Mouse (Mus musculus): ENCODE measurements at regions not wholly inside any gene's neighbourhood (a gene's known extent, or its start where the extent isn't known, plus 50 kb on each side); places are given as distances from the start of the nearest gene placed in this dataset.

DNA sequence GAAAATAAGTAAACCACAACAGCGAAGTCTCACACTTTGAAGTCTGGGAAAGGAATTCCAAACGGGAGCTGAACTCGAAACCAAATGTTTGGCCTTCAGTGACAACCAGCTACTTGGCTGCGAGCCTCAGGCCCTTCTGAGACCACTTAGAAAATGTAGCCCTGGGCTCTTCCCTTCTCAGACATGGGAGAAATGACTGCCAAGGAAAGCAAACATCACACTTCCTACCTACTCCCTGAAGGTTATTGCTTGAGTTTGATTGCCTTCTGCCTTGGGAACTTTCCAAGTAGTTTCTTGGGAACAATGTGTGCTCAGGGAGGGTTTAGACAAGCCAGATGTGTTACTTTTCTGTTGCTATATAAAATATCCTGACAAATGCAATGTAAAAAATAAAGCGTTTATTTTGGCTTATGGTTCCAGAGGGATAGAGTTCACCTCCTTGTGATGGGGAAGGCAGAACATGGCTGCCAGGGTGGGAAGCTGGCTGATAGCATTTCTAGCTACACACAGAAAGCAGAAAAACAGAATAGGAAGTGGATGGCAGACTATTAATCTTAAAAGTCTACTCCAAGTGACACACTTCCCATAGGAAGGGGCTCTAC lies 194.8 kb upstream of the Rack1 start:
- Histone ChIP-seq H3K4me1 (ENCODE audit: control insufficient read depth, insufficient read depth, insufficient read length) (no peaks in the 10 kb centered on the region), H3K27me3 (ENCODE audit: control insufficient read depth, insufficient read depth, low read length) (no peaks in the 10 kb centered on the region), H3K4me3 (ENCODE audit: extremely low read depth, insufficient read depth, insufficient read length) (no peak overlapping the region), H3K27ac (ENCODE audit: insufficient read depth, low read length) (no peak overlapping the region), H3K36me3 (ENCODE audit: control insufficient read depth, insufficient read depth, low read length) (no peaks in the 10 kb centered on the region)
- WGBS = 59% methylated on average over 5 of the region's 5 CpGs
- no peak for TF ChIP-seq CTCF (IDR thresholded peaks at IDR 0.05; ENCODE audit: extremely low read depth, insufficient read depth, insufficient read length, insufficient replicate concordance)
- TF ChIP-seq POLR2A (IDR thresholded peaks at IDR 0.05; ENCODE audit: low read depth, low read length) = no peak
- DNase-seq (ENCODE audit: low read depth in 1 of 2, low spot score in 2 of 2) = no peak

DNA sequence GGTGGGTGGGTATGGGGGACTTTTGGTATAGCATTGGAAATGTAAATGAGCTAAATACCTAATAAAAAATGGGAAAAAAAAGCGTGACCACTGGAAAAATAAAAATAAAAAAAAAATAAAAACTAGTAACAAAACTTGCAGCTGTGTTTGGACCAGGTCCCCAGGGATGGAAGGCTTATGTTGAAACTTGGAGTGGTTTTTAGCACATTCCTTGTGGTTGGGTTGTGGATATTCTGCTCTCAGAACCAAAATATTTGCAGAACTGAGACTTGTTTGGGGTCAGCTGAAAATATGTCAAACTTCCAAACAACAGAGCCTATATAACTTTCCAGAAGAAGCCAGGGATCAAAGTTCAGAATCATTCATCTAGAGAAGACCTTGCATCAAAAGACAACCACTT lies 199.0 kb upstream of the Rack1 start:
- no peaks in the 10 kb centered on the region for H3K36me3 ChIP-seq (ENCODE audit: control insufficient read depth, insufficient read depth, low read length)
- H3K4me3 ChIP-seq (ENCODE audit: extremely low read depth, insufficient read depth, insufficient read length) = no peak overlapping the region
- TF ChIP-seq POLR2A (IDR thresholded peaks at IDR 0.05; ENCODE audit: low read depth, low read length) (no peak), CTCF (IDR thresholded peaks at IDR 0.05; ENCODE audit: extremely low read depth, insufficient read depth, insufficient read length, insufficient replicate concordance) (no peak)
- no peaks in the 10 kb centered on the region for H3K4me1 ChIP-seq (ENCODE audit: control insufficient read depth, insufficient read depth, insufficient read length)
- no peak for DNase-seq (ENCODE audit: low read depth in 1 of 2, low spot score in 2 of 2)
- H3K27me3 ChIP-seq (ENCODE audit: control insufficient read depth, insufficient read depth, low read length) = no peaks in the 10 kb centered on the region
- WGBS = 75% methylated on average over 1 of the region's 1 CpGs
- H3K27ac ChIP-seq (ENCODE audit: insufficient read depth, low read length) = no peak overlapping the region

DNA sequence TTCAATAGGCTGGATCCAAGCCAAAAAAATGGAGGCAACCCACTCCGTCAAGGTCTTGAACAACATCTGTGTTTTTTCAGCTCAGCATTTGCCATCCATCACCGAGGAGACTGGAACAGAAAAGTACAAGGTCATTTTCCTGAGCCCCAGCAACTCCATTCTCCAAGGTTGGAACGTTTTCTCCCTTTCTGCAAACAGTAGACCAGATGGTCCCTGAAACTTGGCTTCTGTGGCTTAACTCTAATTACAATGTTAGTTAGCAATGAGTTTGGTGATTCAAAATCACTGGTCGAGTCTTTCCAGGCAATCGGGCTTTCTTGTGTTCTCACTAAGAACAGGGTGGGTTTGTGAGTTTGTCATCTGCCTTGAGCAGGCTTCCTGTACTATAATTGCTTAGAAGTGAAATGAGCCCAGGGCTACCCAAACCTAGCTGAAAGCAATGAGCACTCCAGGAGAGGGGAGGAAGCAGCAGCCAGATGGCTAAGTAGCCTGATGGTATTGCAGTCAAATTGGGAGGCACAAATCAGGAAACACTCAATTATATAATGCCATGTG lies 200.5 kb upstream of the Rack1 start:
- WGBS = 62% methylated on average over 5 of the region's 5 CpGs
- H3K4me1 ChIP-seq (ENCODE audit: control insufficient read depth, insufficient read depth, insufficient read length) = no peaks in the 10 kb centered on the region
- TF ChIP-seq CTCF (IDR thresholded peaks at IDR 0.05; ENCODE audit: extremely low read depth, insufficient read depth, insufficient read length, insufficient replicate concordance) (no peak), POLR2A (IDR thresholded peaks at IDR 0.05; ENCODE audit: low read depth, low read length) (no peak)
- no peak for DNase-seq (ENCODE audit: low read depth in 1 of 2, low spot score in 2 of 2)
- no peak overlapping the region for H3K27ac ChIP-seq (ENCODE audit: insufficient read depth, low read length)
- no peak overlapping the region for H3K4me3 ChIP-seq (ENCODE audit: extremely low read depth, insufficient read depth, insufficient read length)
- H3K36me3 ChIP-seq (ENCODE audit: control insufficient read depth, insufficient read depth, low read length) = no peaks in the 10 kb centered on the region
- no peaks in the 10 kb centered on the region for H3K27me3 ChIP-seq (ENCODE audit: control insufficient read depth, insufficient read depth, low read length)

DNA sequence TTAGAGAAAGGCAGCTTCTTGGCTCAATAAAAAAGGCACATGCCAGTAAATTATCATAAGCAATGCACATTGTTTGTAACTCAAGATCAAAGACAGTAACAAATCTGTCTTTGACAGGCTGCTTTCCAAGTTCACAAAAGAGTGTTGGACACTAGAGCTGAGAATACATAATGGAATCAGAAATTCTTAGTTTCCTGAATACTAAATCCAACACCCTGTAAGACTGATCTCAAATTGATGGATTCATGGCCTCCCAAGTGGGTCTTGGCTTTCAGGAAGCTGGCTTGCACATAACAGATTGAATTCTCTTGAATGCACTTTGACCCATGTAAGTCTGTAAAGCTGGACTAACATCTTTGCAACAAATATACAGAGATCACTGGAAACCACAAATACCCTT lies 201.1 kb upstream of the Rack1 start:
- Histone ChIP-seq H3K4me1 (ENCODE audit: control insufficient read depth, insufficient read depth, insufficient read length) (no peaks in the 10 kb centered on the region), H3K4me3 (ENCODE audit: extremely low read depth, insufficient read depth, insufficient read length) (no peak overlapping the region), H3K36me3 (ENCODE audit: control insufficient read depth, insufficient read depth, low read length) (no peaks in the 10 kb centered on the region), H3K27me3 (ENCODE audit: control insufficient read depth, insufficient read depth, low read length) (no peaks in the 10 kb centered on the region), H3K27ac (ENCODE audit: insufficient read depth, low read length) (no peak overlapping the region)
- no peak for DNase-seq (ENCODE audit: low read depth in 1 of 2, low spot score in 2 of 2)
- TF ChIP-seq CTCF (IDR thresholded peaks at IDR 0.05; ENCODE audit: extremely low read depth, insufficient read depth, insufficient read length, insufficient replicate concordance) (no peak), POLR2A (IDR thresholded peaks at IDR 0.05; ENCODE audit: low read depth, low read length) (no peak)

DNA sequence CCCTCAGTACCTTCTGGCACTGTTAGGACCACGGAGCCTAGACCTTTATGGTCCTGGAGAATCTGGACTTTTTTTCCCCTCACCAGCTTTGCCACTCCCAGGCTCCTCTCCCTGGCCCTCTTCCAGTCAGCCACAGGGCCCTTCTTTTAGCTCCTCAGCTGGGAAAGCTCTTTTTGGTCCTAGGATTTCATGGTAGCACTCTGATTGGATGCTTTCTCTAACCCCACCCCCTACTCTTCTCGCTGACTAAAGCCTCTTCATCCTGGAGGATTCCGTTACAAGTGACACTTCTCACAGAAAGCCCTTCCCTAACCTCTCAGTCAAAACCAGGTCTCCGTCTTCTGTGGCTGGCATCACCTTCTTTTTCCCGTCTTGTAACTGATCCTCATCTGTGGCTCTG lies 205.7 kb upstream of the Rack1 start:
- H3K27me3 ChIP-seq (ENCODE audit: control insufficient read depth, insufficient read depth, low read length) = no peaks in the 10 kb centered on the region
- no peak overlapping the region for H3K27ac ChIP-seq (ENCODE audit: insufficient read depth, low read length)
- TF ChIP-seq CTCF (IDR thresholded peaks at IDR 0.05; ENCODE audit: extremely low read depth, insufficient read depth, insufficient read length, insufficient replicate concordance) (no peak), POLR2A (IDR thresholded peaks at IDR 0.05; ENCODE audit: low read depth, low read length) (no peak)
- 45% methylated on average over 5 of the region's 5 CpGs for WGBS
- no peak for DNase-seq (ENCODE audit: low read depth in 1 of 2, low spot score in 2 of 2)
- H3K4me3 ChIP-seq (ENCODE audit: extremely low read depth, insufficient read depth, insufficient read length) = no peak overlapping the region
- no peaks in the 10 kb centered on the region for H3K4me1 ChIP-seq (ENCODE audit: control insufficient read depth, insufficient read depth, insufficient read length)
- H3K36me3 ChIP-seq (ENCODE audit: control insufficient read depth, insufficient read depth, low read length) = no peaks in the 10 kb centered on the region

DNA sequence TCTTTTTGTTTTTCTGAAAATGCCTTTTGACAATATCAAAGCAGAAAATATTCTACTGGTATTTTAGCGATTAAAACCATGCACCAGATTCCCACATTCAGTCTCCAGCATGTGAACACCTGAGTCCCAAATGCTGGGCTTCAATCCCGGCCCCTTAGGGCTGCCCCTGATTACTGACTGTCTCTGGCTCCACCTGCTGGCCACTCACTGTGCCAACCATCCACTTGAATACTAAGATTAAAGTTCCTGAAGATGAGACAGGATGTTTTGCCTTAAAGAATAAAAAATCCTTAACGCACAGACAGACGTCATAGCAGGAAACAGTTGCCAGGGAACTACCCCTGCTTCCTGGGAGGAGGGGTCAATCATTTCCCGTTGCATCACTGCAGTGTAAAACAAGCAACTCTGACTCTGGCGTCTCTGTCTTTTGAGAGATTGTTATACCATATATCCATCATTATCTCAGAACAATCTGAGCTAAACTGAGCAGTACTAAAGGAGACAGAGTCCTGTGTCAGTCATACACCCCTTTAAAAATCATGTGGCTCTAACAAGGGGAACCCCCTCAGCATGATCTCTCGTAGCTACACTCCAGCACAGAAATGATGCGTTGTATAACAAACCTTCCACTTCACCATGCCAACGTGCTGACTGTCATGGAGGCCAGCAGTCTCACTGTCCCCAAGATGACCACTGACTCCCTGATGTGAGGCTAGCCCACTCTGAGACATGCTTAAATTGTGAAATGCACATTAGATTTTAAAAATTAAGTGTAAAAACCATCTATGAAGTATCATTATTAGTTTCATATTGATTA lies 211.1 kb upstream of the Rack1 start:
- DNase-seq (ENCODE audit: low read depth in 1 of 2, low spot score in 2 of 2) = no peak
- no peaks in the 10 kb centered on the region for H3K27me3 ChIP-seq (ENCODE audit: control insufficient read depth, insufficient read depth, low read length)
- 25% methylated on average over 9 of the region's 9 CpGs for WGBS
- H3K27ac ChIP-seq (ENCODE audit: insufficient read depth, low read length) = no peak overlapping the region
- no peaks in the 10 kb centered on the region for H3K36me3 ChIP-seq (ENCODE audit: control insufficient read depth, insufficient read depth, low read length)
- peak; percentile 29; the same call in 1 of the 2 replicates for TF ChIP-seq CTCF (IDR thresholded peaks at IDR 0.05; ENCODE audit: extremely low read depth, insufficient read depth, insufficient read length, insufficient replicate concordance)
- no peak for TF ChIP-seq POLR2A (IDR thresholded peaks at IDR 0.05; ENCODE audit: low read depth, low read length)
- H3K4me3 ChIP-seq (ENCODE audit: extremely low read depth, insufficient read depth, insufficient read length) = no peak overlapping the region
- no peaks in the 10 kb centered on the region for H3K4me1 ChIP-seq (ENCODE audit: control insufficient read depth, insufficient read depth, insufficient read length)

DNA sequence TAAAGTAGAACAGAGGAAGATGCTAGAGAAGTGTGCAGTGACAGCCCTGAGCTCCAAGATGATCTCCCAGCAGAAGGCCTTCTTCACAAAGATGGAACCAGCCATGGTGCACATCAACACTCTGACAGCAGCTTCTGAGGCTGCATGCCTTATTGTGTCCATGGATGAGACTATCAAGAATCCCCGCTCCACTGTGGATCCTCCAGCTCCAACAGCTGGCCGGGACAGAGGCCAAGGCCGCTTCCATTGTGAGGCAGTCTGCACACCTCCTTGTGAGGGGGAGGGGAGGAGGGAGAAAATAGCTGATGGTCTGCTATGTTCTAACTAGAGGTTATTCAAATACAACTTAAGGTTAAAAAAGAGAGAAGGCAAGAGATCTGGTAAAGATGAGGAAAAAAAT lies 231.4 kb upstream of the Rack1 start:
- 96% methylated on average over 3 of the region's 3 CpGs for WGBS

More for the DNA sequence above, 231.4 kb upstream of the Rack1 start:
- H3K4me3 ChIP-seq (ENCODE audit: extremely low read depth, insufficient read depth, insufficient read length) = no peak overlapping the region
- H3K4me1 ChIP-seq (ENCODE audit: control insufficient read depth, insufficient read depth, insufficient read length) = no peaks in the 10 kb centered on the region
- no peaks in the 10 kb centered on the region for H3K27me3 ChIP-seq (ENCODE audit: control insufficient read depth, insufficient read depth, low read length)
- DNase-seq (ENCODE audit: low read depth in 1 of 2, low spot score in 2 of 2) = no peak
- no peak overlapping the region for H3K27ac ChIP-seq (ENCODE audit: insufficient read depth, low read length)
- H3K36me3 ChIP-seq (ENCODE audit: control insufficient read depth, insufficient read depth, low read length) = no peaks in the 10 kb centered on the region
- TF ChIP-seq POLR2A (IDR thresholded peaks at IDR 0.05; ENCODE audit: low read depth, low read length) = no peak
- no peak for TF ChIP-seq CTCF (IDR thresholded peaks at IDR 0.05; ENCODE audit: extremely low read depth, insufficient read depth, insufficient read length, insufficient replicate concordance)

Data from spleen, adult 2 months (tissue).